Mouse (Mus musculus) R1 (cell line): ENCODE results near the gene Gm9970.

Experiments
- DNase-seq: peaks from one replicate; pipeline ENCODE4 v3.0.0-alpha.2; 2018; ENCODE audit warnings: low read depth, low spot score

Gm9970 gene

DNA sequence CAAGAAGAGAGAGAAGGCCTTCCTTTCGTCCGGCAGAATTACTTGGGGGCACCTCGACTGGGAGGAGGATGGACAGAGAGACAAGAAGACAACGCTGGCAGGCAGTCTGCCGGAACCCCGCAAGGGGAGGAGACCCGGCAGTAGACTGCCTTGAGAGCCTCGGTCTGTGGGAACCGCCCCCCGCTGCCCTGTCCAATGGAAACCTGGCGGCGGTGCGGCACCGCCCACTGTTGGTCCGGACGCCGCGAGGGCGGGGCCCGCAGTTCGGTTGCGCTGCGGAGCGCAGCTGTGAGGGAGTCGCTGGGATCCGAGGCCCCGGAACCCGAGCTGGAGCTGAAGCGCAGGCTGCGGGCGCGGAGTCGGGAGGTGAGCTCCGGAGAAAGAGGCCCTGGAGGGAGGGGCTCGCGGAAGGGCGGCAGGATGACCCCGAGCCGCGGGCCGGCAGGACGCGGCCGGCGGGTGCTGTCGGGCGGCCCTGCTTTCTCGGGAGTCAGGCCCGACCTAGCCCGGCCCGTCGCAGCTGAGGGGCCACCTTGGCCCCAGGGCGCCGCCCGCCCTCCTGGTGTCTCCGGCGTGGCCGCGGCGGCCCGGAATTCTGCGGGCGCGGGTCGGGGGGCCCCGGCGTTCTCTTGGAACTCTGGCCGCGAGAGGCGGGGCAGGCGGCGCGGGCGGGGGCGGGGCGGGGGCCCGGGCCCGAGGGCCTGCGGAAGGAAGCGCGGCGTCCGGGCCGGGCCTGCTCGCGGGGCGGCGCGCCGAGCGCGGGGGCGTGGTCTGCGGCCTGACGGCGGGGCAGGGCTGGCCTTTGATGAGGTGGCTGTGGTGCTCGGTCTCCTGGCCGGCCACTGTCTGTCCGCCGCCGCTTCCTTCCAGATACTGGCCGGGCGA, at the start of gene Gm9970, which contains the start of gene Nrbp1:
Gm9970 (minus strand) TSS at position 596 of the 885 bp plus-strand sequence.
Nrbp1 (plus strand) TSS at position 228 of the 885 bp plus-strand sequence.
- DNase-seq = peak; percentile 95

GRCm38 (mm10) chr5:31289626-31290230, 48.7 kb upstream of the Gm9970 start:
- DNase-seq = peak; percentile 6

GRCm38 (mm10) chr5:31288655-31289054, 47.6 kb upstream of the Gm9970 start:
- DNase-seq = no peak

GRCm38 (mm10) chr5:31288225-31288624, 47.2 kb upstream of the Gm9970 start:
- no peak for DNase-seq

- no peak for DNase-seq
Observed at GRCm38 (mm10) chr5:31279245-31279988, 38.4 kb upstream of the Gm9970 start.

DNA sequence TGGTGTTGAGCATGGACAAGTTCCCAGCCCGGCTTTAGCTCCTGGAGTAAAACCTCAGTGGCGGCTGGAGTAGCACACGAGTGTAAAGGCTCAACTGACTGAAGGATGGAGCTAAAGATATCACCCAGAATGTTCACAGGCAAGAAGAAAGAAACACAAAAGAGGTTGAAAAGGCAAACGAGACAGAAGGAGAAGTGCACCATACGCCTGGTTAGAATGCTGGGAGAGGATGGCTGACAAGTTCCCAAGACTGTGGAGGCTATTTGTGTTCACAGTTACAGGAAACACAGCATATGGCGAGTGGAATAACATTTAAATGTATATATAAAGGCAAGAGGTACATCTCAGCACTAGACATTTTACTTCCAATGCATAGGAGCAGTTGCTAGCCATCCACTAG, 32.0 kb upstream of the Gm9970 start:
- DNase-seq = no peak

DNA sequence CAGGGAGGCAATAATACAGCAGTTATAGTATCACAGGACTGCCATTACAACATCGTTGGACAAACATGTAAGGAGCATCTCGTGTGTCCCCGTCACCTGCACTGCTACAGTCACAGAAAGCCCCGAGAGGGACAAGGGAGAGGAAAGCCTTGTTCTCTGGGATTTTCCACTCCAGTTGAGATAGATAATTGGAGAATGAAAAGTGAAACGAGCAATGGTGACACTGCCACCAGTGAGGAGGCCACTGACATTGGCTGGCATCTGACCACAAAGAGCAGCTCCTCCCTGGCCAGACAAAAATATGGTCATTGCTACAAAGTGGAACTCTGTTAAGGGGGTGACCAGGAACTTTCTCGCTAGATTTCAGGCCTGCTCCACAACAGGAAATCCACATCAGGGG, 26.7 kb upstream of the Gm9970 start:
- no peak for DNase-seq

GRCm38 (mm10) chr5:31266101-31266500, 25.1 kb upstream of the Gm9970 start:
- DNase-seq = no peak

- DNase-seq = no peak
Observed at GRCm38 (mm10) chr5:31257616-31258015, 16.6 kb upstream of the Gm9970 start.

DNA sequence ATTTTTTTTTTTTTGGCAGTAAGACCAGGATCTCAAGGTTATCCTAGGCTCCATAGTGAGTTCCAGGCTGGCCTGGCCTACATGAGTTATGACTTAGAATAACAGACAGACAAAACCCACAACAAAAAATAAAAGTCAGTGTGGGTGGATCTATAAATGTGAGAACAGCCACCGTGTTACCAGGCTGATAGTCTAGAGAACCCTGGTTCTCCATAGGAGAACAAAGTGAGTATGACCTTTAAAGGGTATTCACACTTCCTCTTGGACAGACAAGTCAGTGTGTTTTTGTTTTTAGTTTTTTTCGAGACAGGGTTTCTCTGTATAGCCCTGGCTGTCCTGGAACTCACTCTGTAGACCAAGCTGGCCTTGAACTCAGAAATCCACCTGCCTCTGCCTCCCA, 14.9 kb upstream of the Gm9970 start:
- DNase-seq = no peak

DNA sequence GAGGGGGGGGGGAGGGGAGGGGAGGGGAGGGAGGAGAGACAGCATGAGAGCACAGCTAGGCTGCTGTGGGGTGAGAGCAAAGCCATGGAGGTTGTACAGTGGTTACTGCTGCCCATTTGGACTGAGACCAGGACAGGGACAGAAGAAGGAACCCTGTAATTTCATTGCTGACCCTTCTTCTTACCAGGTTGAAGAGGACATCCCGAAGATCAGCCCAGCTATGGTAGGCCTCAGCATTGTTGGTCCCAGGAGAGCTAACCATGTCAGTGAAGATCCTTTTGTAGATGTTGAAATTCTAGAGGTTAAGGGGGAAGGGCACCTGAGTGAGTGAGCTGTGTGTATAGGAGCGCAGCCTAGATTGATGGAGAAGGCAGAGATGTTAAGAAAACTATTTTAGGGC, 14.3 kb upstream of the Gm9970 start:
- DNase-seq = no peak

- no peak for DNase-seq
Observed at GRCm38 (mm10) chr5:31254901-31255300, 13.9 kb upstream of the Gm9970 start.

GRCm38 (mm10) chr5:31254452-31254851, 13.4 kb upstream of the Gm9970 start:
- DNase-seq = peak; percentile 24

DNA sequence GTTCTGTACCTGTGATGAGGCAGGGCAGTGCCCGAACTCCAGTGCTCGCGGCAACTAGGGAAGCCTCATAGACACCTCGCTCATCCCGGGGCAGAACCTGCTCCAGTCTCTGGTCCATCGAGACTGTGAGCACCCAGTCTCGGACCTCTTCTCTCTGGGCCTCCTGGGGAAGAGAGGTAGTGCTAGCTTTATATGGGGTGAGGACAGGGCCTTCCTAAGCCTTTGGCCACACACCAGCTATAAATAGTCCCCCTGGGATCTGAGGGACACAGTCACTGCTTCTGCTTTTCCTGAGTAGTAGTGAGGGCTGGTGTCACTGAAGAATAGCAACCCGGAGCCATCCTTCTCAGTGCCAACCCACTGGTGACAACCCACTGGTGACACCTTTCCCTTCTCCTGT, 12.8 kb upstream of the Gm9970 start:
- DNase-seq = no peak

GRCm38 (mm10) chr5:31252795-31253545, 11.9 kb upstream of the Gm9970 start:
- peak; percentile 30 for DNase-seq

GRCm38 (mm10) chr5:31252151-31252550, 11.1 kb upstream of the Gm9970 start:
- DNase-seq = no peak

DNA sequence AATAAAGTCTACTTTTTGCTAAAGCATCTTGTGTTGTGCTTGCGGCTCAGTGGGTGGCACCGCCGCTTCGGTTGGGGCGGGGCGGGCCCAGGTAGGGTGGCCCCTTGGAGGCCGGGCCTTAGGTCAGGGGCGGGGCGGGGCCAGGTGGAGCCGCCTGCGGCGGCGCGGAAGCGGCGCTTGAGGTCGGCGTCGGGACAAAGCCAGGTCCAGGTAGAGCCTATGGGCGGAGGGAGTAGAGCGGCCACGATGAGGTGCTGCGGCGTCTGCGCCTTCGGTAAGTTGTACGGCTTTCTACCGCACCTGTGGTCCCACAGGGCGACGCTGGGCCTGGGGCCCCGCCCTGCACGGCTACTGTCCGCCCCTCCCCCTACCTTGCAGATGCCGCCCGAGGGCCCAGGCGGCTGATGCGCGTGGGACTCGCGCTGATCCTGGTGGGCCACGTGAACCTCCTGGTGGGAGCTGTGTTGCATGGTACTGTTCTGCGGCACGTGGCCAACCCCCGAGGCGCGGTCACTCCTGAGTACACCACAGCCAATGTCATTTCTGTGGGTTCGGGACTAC, 10.6 kb upstream of the Gm9970 start, which contains the start of gene Krtcap3:
Krtcap3 (plus strand) TSS at position 151 of the 561 bp plus-strand sequence.
- DNase-seq = peak; percentile 77

GRCm38 (mm10) chr5:31250716-31251115, 9.7 kb upstream of the Gm9970 start:
- no peak for DNase-seq

DNA sequence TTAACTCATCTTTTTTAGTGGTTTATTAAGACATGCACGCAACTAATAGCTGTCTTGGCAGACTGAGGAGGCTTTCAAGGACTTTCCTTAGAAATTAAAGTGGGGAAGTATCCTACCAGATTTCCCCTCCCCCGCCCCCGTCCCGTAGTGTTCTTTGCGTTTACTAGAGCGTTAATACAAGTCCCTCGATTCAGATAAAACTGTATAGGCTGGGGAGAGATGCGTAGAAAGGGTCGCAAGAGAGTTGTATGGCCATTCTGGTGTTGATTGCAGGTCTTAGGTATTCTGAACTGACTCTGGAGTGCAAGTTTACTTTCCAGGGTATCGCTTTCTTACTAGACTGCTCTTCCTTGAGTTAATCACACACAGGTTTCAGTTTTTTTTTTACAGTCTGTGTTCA, 1.2 kb upstream of the Gm9970 start:
- no peak for DNase-seq

DNA sequence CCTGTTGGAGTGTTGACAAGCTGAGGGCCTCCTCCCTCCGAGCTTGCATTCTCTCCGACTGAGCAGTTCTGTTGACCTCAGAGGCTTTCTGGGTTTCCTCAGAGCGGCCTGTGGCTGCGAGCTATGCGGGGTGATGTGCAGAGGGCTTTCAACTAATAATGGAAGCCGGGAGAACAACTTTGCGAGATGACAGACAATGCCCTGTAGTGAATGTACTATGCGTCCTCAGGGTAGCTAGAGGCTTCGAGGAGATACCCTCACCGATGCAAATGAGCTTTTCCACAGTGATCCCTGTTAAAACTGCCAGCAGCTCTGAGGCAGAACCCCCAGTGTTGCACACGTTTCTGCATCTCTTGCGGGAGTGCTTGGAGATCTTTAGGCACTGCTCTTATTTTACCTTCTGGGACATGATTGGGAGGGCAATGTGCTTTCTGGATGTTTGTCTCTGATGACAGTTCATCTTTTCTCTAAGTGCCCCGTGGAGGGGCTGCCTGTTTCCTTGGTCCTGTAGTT, 546 bp upstream of the Gm9970 start:
- DNase-seq = no peak

GRCm38 (mm10) chr5:31226641-31227040, 14.4 kb downstream of the Gm9970 start:
- DNase-seq = no peak
